Mouse (Mus musculus): ENCODE measurements around the gene Itprip.

GRCm38 (mm10) chr19:47905603-47906002 is 13.5 kb downstream of the Itprip start:
- TF ChIP-seq POLR2A (IDR thresholded peaks at IDR 0.05; ENCODE audit: extremely low read depth, insufficient read depth, low read length), result no peak
- no peak for TF ChIP-seq CTCF (IDR thresholded peaks at IDR 0.05; ENCODE audit: extremely low read depth, insufficient read depth, low read length)

All from cortical plate, adult 2 months (tissue).